Mouse (Mus musculus) embryonic stem cell, embryonic (primary cell): ENCODE results near the gene Tmem59l.

Experiments
- CTCF ChIA-PET, 4 experiments: fragments of 300-600 bp in 2 of 4; fragments of 350-600 bp in 2 of 4; sonication (Branson Sonifier 250); formaldehyde crosslinking; loops; one replicate each; lab custom pipeline; 2022; ENCODE audit warnings: inconsistent platforms in 2 of 4; lab: Charles Lee
- POLR2A ChIA-PET, 4 experiments: fragments of 300-600 bp in 2 of 4; fragments of 350-600 bp in 2 of 4; sonication (Branson Sonifier 250); formaldehyde crosslinking; loops; one replicate each; lab custom pipeline; 2022; ENCODE audit warnings: antibody characterized with exemption in 4 of 4, inconsistent platforms in 1 of 4; lab: Charles Lee

The Tmem59l gene

GRCm38 (mm10) chr8:70486941-70487520 is at the start of gene Tmem59l:
TSS of gene Tmem59l (minus strand) at chr8:70487358.
- POLR2A ChIA-PET, result interaction anchor here (1.0 to 1.6 kb wide), 6 partner anchors 10 to 52 kb away, joined by 3 to 8 read pairs (median 3); partner anchors contain the start of genes Klhl26 (in 3 of the 4), Ell (in 1 of the 4) and Rex1bd (in 1 of the 4)
- CTCF ChIA-PET, result interaction anchor here in 1 of 4 experiments (0.6 kb wide), 1 partner anchor 18 kb away, joined by 3 read pairs; no protein-coding TSS in a partner anchor

GRCm38 (mm10) chr8:70535701-70536100 is 48.5 kb upstream of the Tmem59l start:
- CTCF ChIA-PET, result interaction anchor here in 1 of 4 experiments (0.9 kb wide), 1 partner anchor 22 kb away, joined by 3 read pairs; no protein-coding TSS in a partner anchor
- POLR2A ChIA-PET, result interaction anchor here in 1 of 4 experiments (1.4 to 26.0 kb wide), 2 partner anchors 9 to 21 kb away, joined by 4 to 844 read pairs; partner anchors contain the start of genes Fkbp8, Kxd1, Rex1bd and Uba52

- CTCF ChIA-PET, result interaction anchor here in 1 of 4 experiments (0.9 kb wide), 1 partner anchor 22 kb away, joined by 3 read pairs; no protein-coding TSS in a partner anchor
These were observed 48.1 kb upstream of the Tmem59l start for GRCm38 (mm10) chr8:70535221-70535620.

GRCm38 (mm10) chr8:70534281-70534680 is 47.1 kb upstream of the Tmem59l start:
- POLR2A ChIA-PET, result interaction anchor here in 1 of 4 experiments (0.6 to 26.0 kb wide), 2 partner anchors 20 to 712 kb away, joined by 4 to 844 read pairs; partner anchors contain the start of genes Fkbp8, Kxd1, Lpar2 and Rex1bd
- CTCF ChIA-PET, result no interaction called here

More at GRCm38 (mm10) chr8:70535221-70535620, 48.1 kb upstream of the Tmem59l start:
- POLR2A ChIA-PET, result interaction anchor here in 1 of 4 experiments (1.4 to 26.0 kb wide), 2 partner anchors 9 to 21 kb away, joined by 4 to 844 read pairs; partner anchors contain the start of genes Fkbp8, Kxd1, Rex1bd and Uba52

- ChIA-PET POLR2A (interaction anchor here (0.6 to 33.4 kb wide), 17 partner anchors 3 to 1081 kb away, joined by 3 to 844 read pairs (median 5); partner anchors contain the start of genes Ell (in 2 of the 4), Rex1bd (in 2 of the 4), Fkbp8 (in 1 of the 4) and Kxd1 (in 1 of the 4)), CTCF (interaction anchor here (0.6 to 5.9 kb wide), 10 partner anchors 8 to 869 kb away, joined by 3 to 32 read pairs (median 4); partner anchors contain the start of genes Ell (in 1 of the 4) and Pgpep1 (in 1 of the 4))
These were observed 43.2 kb upstream of the Tmem59l start for GRCm38 (mm10) chr8:70530314-70530713.

- POLR2A ChIA-PET, result interaction anchor here (0.6 to 33.4 kb wide), 15 partner anchors 2 to 317 kb away, joined by 3 to 844 read pairs (median 5); partner anchors contain the start of genes Ell (in 2 of the 4), Rex1bd (in 2 of the 4), Fkbp8 (in 1 of the 4) and Kxd1 (in 1 of the 4)
- CTCF ChIA-PET, result interaction anchor here in 2 of 4 experiments (1.0 to 5.9 kb wide), 3 partner anchors 9 to 25 kb away, joined by 3 to 32 read pairs (median 3); partner anchors contain the start of gene Ell (in 1 of the 2)
These were observed 42.6 kb upstream of the Tmem59l start for GRCm38 (mm10) chr8:70529741-70530161.

- ChIA-PET CTCF (interaction anchor here in 2 of 4 experiments (0.6 to 5.9 kb wide), 6 partner anchors 9 to 115 kb away, joined by 3 to 32 read pairs (median 3); partner anchors contain the start of gene Ell (in 1 of the 2)), POLR2A (interaction anchor here in 3 of 4 experiments (0.7 to 33.4 kb wide), 13 partner anchors 2 to 317 kb away, joined by 3 to 844 read pairs (median 5); partner anchors contain the start of genes Ell (in 2 of the 3), Rex1bd (in 2 of the 3), Fkbp8 (in 1 of the 3) and Kxd1 (in 1 of the 3))
These were observed 42.1 kb upstream of the Tmem59l start for GRCm38 (mm10) chr8:70529299-70529698.

GRCm38 (mm10) chr8:70528182-70528797 is 41.1 kb upstream of the Tmem59l start:
- CTCF ChIA-PET, result interaction anchor here (0.5 to 5.9 kb wide), 19 partner anchors 10 to 352 kb away, joined by 3 to 32 read pairs (median 4); partner anchors contain the start of genes Ell (in 2 of the 4), Rex1bd (in 2 of the 4) and Lsm4 (in 1 of the 4)
- POLR2A ChIA-PET, result interaction anchor here (0.6 to 33.4 kb wide), 76 partner anchors 1 to 873 kb away, joined by 3 to 844 read pairs (median 5); partner anchors contain the start of genes Rex1bd (in 4 of the 4), Ell (in 3 of the 4), Jund (in 3 of the 4) and Uba52 (in 3 of the 4)

- POLR2A ChIA-PET, result interaction anchor here (0.6 to 33.4 kb wide), 93 partner anchors 0 to 1659 kb away, joined by 3 to 844 read pairs (median 4); partner anchors contain the start of genes Ell (in 4 of the 4), Rex1bd (in 4 of the 4), Uba52 (in 4 of the 4) and Jund (in 3 of the 4)
- CTCF ChIA-PET, result interaction anchor here (0.5 to 5.9 kb wide), 24 partner anchors 9 to 353 kb away, joined by 3 to 32 read pairs (median 4); partner anchors contain the start of genes Rex1bd (in 3 of the 4), Ell (in 2 of the 4), Cers1 (in 1 of the 4) and Ssbp4 (in 1 of the 4)
These were observed 40.5 kb upstream of the Tmem59l start, which contains the start of the genes Fkbp8 and Kxd1 for GRCm38 (mm10) chr8:70527512-70528181. TSS of gene Fkbp8 (plus strand) at chr8:70527724. TSS of gene Kxd1 (minus strand) at chr8:70527956.

GRCm38 (mm10) chr8:70527111-70527511 is 40.0 kb upstream of the Tmem59l start:
- CTCF ChIA-PET, result interaction anchor here (0.6 to 5.9 kb wide), 19 partner anchors 9 to 211 kb away, joined by 3 to 32 read pairs (median 4); partner anchors contain the start of genes Rex1bd (in 3 of the 4), Cers1 (in 1 of the 4), Ell (in 1 of the 4) and Ssbp4 (in 1 of the 4)
- POLR2A ChIA-PET, result interaction anchor here (0.6 to 33.4 kb wide), 72 partner anchors 0 to 530 kb away, joined by 3 to 844 read pairs (median 5); partner anchors contain the start of genes Ell (in 4 of the 4), Rex1bd (in 4 of the 4), Uba52 (in 4 of the 4) and Jund (in 3 of the 4)

GRCm38 (mm10) chr8:70522592-70523403 is 35.6 kb upstream of the Tmem59l start:
- ChIA-PET POLR2A (interaction anchor here (0.6 to 33.4 kb wide), 37 partner anchors 5 to 310 kb away, joined by 3 to 844 read pairs (median 4); partner anchors contain the start of genes Uba52 (in 4 of the 4), Ell (in 3 of the 4), Rex1bd (in 3 of the 4) and Jund (in 2 of the 4)), CTCF (interaction anchor here in 2 of 4 experiments (1.2 to 1.5 kb wide), 2 partner anchors 17 to 21 kb away, joined by 3 to 4 read pairs; no protein-coding TSS in a partner anchor)

- ChIA-PET POLR2A (interaction anchor here (0.6 to 33.4 kb wide), 19 partner anchors 5 to 689 kb away, joined by 3 to 844 read pairs (median 5); partner anchors contain the start of genes Fkbp8 (in 3 of the 4), Kxd1 (in 3 of the 4), Rex1bd (in 3 of the 4) and Uba52 (in 3 of the 4)), CTCF (interaction anchor here in 2 of 4 experiments (0.6 to 1.0 kb wide), 2 partner anchors 166 to 414 kb away, joined by 5 read pairs; partner anchors contain the start of gene Upf1 (in 1 of the 2))
These were observed 32.4 kb upstream of the Tmem59l start for GRCm38 (mm10) chr8:70519606-70520005.

GRCm38 (mm10) chr8:70519043-70519442 is 31.9 kb upstream of the Tmem59l start:
- ChIA-PET POLR2A (interaction anchor here (0.6 to 33.4 kb wide), 21 partner anchors 5 to 1117 kb away, joined by 3 to 844 read pairs (median 5); partner anchors contain the start of genes Uba52 (in 4 of the 4), Fkbp8 (in 3 of the 4), Kxd1 (in 3 of the 4) and Ell (in 2 of the 4)), CTCF (interaction anchor here in 1 of 4 experiments (0.6 to 1.4 kb wide), 2 partner anchors 91 to 413 kb away, joined by 4 to 5 read pairs; no protein-coding TSS in a partner anchor)

GRCm38 (mm10) chr8:70517940-70518643 is 30.9 kb upstream of the Tmem59l start:
- CTCF ChIA-PET, result interaction anchor here (0.6 to 1.5 kb wide), 5 partner anchors 9 to 157 kb away, joined by 3 to 5 read pairs (median 4); partner anchors contain the start of genes Fkbp8 (in 1 of the 4) and Kxd1 (in 1 of the 4)
- POLR2A ChIA-PET, result interaction anchor here (0.6 to 33.4 kb wide), 25 partner anchors 4 to 1116 kb away, joined by 3 to 844 read pairs (median 4); partner anchors contain the start of genes Uba52 (in 4 of the 4), Fkbp8 (in 3 of the 4), Kxd1 (in 3 of the 4) and Rex1bd (in 3 of the 4)
